Mouse (Mus musculus) G1E (cell line): ENCODE results near the gene Grm3.

ENCODE experiments used
- CTCF ChIP-seq: IDR thresholded peaks from 2 replicates; pipeline ENCODE4 v1.5.1; 2012; ENCODE audit warnings: low read depth, low read length, inconsistent platforms, mixed read lengths
- GATA1 ChIP-seq: IDR thresholded peaks from 2 replicates; pipeline ENCODE4 v1.6.1; 2012; ENCODE audit warnings: borderline replicate concordance, low read length, inconsistent platforms, mixed read lengths
- GATA2 ChIP-seq: IDR thresholded peaks from 2 replicates; pipeline ENCODE4 v1.6.1; 2012; ENCODE audit warnings: low read depth, low read length, inconsistent platforms, borderline replicate concordance
- TAL1 ChIP-seq: conservative IDR thresholded peaks from 2 replicates; pipeline ENCODE4 v1.6.1; 2012; ENCODE audit warnings: low read depth, low read length, inconsistent platforms, mixed read lengths

DNA sequence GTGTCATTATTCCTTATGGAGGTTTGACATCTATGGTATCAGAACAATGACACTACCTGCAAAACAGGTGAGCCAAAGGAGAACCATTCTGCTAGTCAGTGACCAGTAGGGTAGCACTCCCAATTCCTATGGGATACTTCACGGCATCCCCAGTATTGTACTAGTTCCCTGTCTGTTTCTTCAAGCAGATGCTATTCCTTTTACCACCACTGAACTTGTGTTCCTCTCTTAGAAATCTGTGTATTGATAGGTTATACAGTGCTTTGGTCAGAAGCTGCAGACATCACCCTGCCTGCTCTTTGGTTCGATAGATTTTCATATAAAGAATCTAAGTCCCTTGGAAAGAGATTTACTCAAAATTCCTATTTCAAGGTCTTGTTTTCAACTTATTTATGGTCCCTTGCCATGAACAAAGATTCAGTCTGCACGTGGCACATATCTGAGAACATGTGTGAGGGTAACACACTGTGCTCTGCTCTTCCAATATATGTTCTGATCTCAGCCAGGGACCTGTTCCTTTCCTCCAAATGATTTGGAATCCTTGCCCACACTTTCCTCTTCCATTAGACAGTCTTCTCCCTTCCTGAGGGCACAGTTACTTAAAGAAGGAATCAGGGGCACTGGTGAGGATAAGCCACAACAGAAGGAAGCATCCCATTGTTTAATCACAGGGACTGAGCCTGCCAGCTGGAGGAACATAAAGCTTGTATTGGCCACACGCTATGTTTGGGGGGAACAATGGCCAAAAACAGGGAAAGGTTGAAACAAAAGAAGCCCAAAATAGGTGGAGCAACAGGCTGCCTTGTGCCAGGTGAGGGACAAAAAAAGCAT, 102.5 kb downstream of the Grm3 start:
- no peak for TF ChIP-seq GATA1
- TF ChIP-seq CTCF = no peak
- TF ChIP-seq TAL1 = no peak
- TF ChIP-seq GATA2 = no peak
